Mouse (Mus musculus) testis, adult 2 months (tissue): ENCODE measurements at regions not wholly inside any gene's neighbourhood (a gene's known extent, or its start where the extent isn't known, plus 50 kb on each side); places are given as distances from the start of the nearest gene placed in this dataset.

Experiments used
- CTCF ChIP-seq: fragments of 200-500 bp; IDR thresholded peaks from 2 replicates; pipeline ENCODE4 v1.5.1; 2012; ENCODE audit warnings: low read depth, mild to moderate bottlenecking, inconsistent platforms, low read length, moderate library complexity; ENCODE audit not compliant: control insufficient read depth, insufficient read depth, insufficient replicate concordance
- POLR2A ChIP-seq: fragments of 200-500 bp; IDR thresholded peaks from 2 replicates; pipeline ENCODE4 v1.6.1; 2012; ENCODE audit warnings: low read depth, mild to moderate bottlenecking, inconsistent platforms, low read length, moderate library complexity; ENCODE audit not compliant: control insufficient read depth

DNA sequence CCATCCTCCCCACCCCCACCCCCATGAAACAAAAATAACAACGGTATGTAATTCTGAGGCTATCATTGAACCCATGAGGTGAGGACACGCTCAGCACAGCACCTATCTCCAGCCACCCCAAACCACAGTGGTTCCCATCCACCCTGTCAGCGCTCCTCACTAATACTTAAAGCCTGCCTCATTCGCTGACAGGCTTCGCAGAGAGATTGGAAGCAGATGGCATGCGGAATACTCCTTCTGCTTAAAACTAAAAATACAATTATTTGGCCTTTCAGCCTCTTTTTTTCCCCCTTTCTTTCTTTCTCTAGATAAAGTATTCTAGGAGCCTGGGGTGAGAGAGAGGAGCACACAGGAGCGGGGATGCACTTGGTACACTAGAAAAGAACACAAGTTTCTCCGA is 199.9 kb downstream of the Prdm2 start:
- no peak for TF ChIP-seq POLR2A
- no peak for TF ChIP-seq CTCF
